Mouse (Mus musculus): ENCODE measurements around the gene Cnnm1.
A peak's percentile ranks its signal among the peaks of the same experiment; 100 is the strongest.
"Not testable (repeated sequence)": the region's sequence is repeated elsewhere in the genome, so short reads cannot be mapped to it uniquely, and the experiment has no call there.

Cnnm1 gene

GRCm38 (mm10) chr19:43465601-43466255 is 25.5 kb downstream of the Cnnm1 start:
- no peak for DNase-seq (ENCODE audit: low spot score in 2 of 2)

- no peak for DNase-seq (ENCODE audit: low spot score in 2 of 2)
Observed at GRCm38 (mm10) chr19:43467927-43468685, 27.9 kb downstream of the Cnnm1 start.

GRCm38 (mm10) chr19:43469333-43469732 is 29.1 kb downstream of the Cnnm1 start:
- no peak for DNase-seq (ENCODE audit: low spot score in 2 of 2)

- no peak for DNase-seq (ENCODE audit: low spot score in 2 of 2)
Observed at GRCm38 (mm10) chr19:43472331-43472730, 32.1 kb downstream of the Cnnm1 start.

- no peak for DNase-seq (ENCODE audit: low spot score in 2 of 2)
Observed at GRCm38 (mm10) chr19:43472781-43473180, 32.5 kb downstream of the Cnnm1 start.

GRCm38 (mm10) chr19:43475642-43476041 is 35.4 kb downstream of the Cnnm1 start:
- DNase-seq (ENCODE audit: low spot score in 2 of 2): no peak

- DNase-seq (ENCODE audit: low spot score in 2 of 2): no peak
Observed at GRCm38 (mm10) chr19:43476063-43476462, 35.8 kb downstream of the Cnnm1 start.

GRCm38 (mm10) chr19:43477436-43477835 is 37.2 kb downstream of the Cnnm1 start:
- DNase-seq (ENCODE audit: low spot score in 2 of 2): no peak

GRCm38 (mm10) chr19:43478891-43479290 is 38.7 kb downstream of the Cnnm1 start:
- peak in 1 of 2 experiments; percentile 65 for DNase-seq (ENCODE audit: low spot score in 2 of 2)

- no peak for DNase-seq (ENCODE audit: low spot score in 2 of 2)
Observed at GRCm38 (mm10) chr19:43479431-43479830, 39.2 kb downstream of the Cnnm1 start.

- DNase-seq (ENCODE audit: low spot score in 2 of 2): no peak
Observed at GRCm38 (mm10) chr19:43480512-43480911, 40.3 kb downstream of the Cnnm1 start.

GRCm38 (mm10) chr19:43487429-43487828 is 47.2 kb downstream of the Cnnm1 start:
- no peak for DNase-seq (ENCODE audit: low spot score in 2 of 2)

- DNase-seq (ENCODE audit: low spot score in 2 of 2): not testable (repeated sequence)
Observed at GRCm38 (mm10) chr19:43493316-43493715, 53.1 kb downstream of the Cnnm1 start.

GRCm38 (mm10) chr19:43493878-43494277 is 53.6 kb downstream of the Cnnm1 start:
- no peak for DNase-seq (ENCODE audit: low spot score in 2 of 2)

GRCm38 (mm10) chr19:43494914-43495313 is 54.7 kb downstream of the Cnnm1 start:
- no peak for DNase-seq (ENCODE audit: low spot score in 2 of 2)

GRCm38 (mm10) chr19:43495846-43496245 is 55.6 kb downstream of the Cnnm1 start:
- peak in 1 of 2 experiments; percentile 48 for DNase-seq (ENCODE audit: low spot score in 2 of 2)

GRCm38 (mm10) chr19:43497440-43497839 is 57.2 kb downstream of the Cnnm1 start:
- no peak for DNase-seq (ENCODE audit: low spot score in 2 of 2)

- no peak for DNase-seq (ENCODE audit: low spot score in 2 of 2)
Observed at GRCm38 (mm10) chr19:43498874-43499273, 58.6 kb downstream of the Cnnm1 start.

- no peak for DNase-seq (ENCODE audit: low spot score in 2 of 2)
Observed at GRCm38 (mm10) chr19:43502630-43503029, 62.4 kb downstream of the Cnnm1 start.

GRCm38 (mm10) chr19:43503593-43503992 is 63.4 kb downstream of the Cnnm1 start:
- not testable (repeated sequence) for DNase-seq (ENCODE audit: low spot score in 2 of 2)

GRCm38 (mm10) chr19:43505441-43505840 is 65.2 kb downstream of the Cnnm1 start:
- DNase-seq (ENCODE audit: low spot score in 2 of 2): no peak

- DNase-seq (ENCODE audit: low spot score in 2 of 2): no peak
Observed at GRCm38 (mm10) chr19:43510436-43511220, 70.4 kb downstream of the Cnnm1 start.

All from frontal cortex, postnatal 25 days (tissue).